ENCODE assay signal across 15 mouse cellular contexts in genomic region chr1:183149571-183150105, GRCm38 (mm10).
A peak's percentile ranks its signal among the peaks of the same experiment; 100 is the strongest.
DNase-seq lines count a peak whose midpoint lies in the region; ATAC-seq lines count a peak whose summit lies in the region.
"Had no signal": no experiment of that assay in that cellular context is flagged by ENCODE, and none has a peak within 500 bp of the region (broad histone marks: within the 10 kb centered on the region; RNA-seq: fewer than 3 reads in every experiment).

No protein-coding gene starts in this region.

- no peaks in the 10 kb centered on the region for H3K36me3 ChIP-seq in neural tube, embryonic 11.5 days (ENCODE audit: control insufficient read depth, insufficient read depth, low read length)
- H3K36me3 ChIP-seq in hindbrain, embryonic 11.5 days (ENCODE audit: control insufficient read depth, insufficient read depth, low read length) = no peaks in the 10 kb centered on the region
- no peaks in the 10 kb centered on the region for H3K36me3 ChIP-seq in midbrain, embryonic 12.5 days
- H3K36me3 ChIP-seq: liver, embryonic 15.5 days; neural tube, embryonic 12.5 days had no signal

- H3K9me3 ChIP-seq in neural tube, embryonic 11.5 days (ENCODE audit: control insufficient read depth, low read length) = no peaks in the 10 kb centered on the region
- H3K9me3 ChIP-seq in hindbrain, embryonic 11.5 days (ENCODE audit: control insufficient read depth, low read length) = no peaks in the 10 kb centered on the region
- H3K9me3 ChIP-seq in midbrain, embryonic 12.5 days = no peaks in the 10 kb centered on the region
- H3K9me3 ChIP-seq: liver, embryonic 15.5 days; neural tube, embryonic 12.5 days had no signal

- peaks cover 19% of the 10 kb centered on the region for H3K4me1 ChIP-seq in neural tube, embryonic 11.5 days (ENCODE audit: control insufficient read depth, insufficient read depth, low read length)
- H3K4me1 ChIP-seq in hindbrain, embryonic 11.5 days (replicated peaks; ENCODE audit: control insufficient read depth, insufficient read depth, low read length) = peaks cover 11% of the 10 kb centered on the region
- peaks cover 44% of the 10 kb centered on the region for H3K4me1 ChIP-seq in midbrain, embryonic 12.5 days

- peak overlapping the region; percentile 49; the same call in 1 of the 2 replicates for H3K27ac ChIP-seq in neural tube, embryonic 11.5 days (ENCODE audit: low read depth, low read length)
- H3K27ac ChIP-seq in hindbrain, embryonic 11.5 days (ENCODE audit: low read depth, low read length) = peak overlapping the region; percentile 61
- H3K27ac ChIP-seq in midbrain, embryonic 12.5 days (replicated peaks) = peak overlapping the region; percentile 60
- H3K27ac ChIP-seq: layer of hippocampus, adult 2 months; liver, embryonic 15.5 days; neural tube, embryonic 12.5 days had no signal

- no peaks in the 10 kb centered on the region for H3K27me3 ChIP-seq in neural tube, embryonic 11.5 days (ENCODE audit: control insufficient read depth, insufficient read depth, low read length)
- no peaks in the 10 kb centered on the region for H3K27me3 ChIP-seq in hindbrain, embryonic 11.5 days (ENCODE audit: control insufficient read depth, insufficient read depth, low read length)
- H3K27me3 ChIP-seq in midbrain, embryonic 12.5 days = no peaks in the 10 kb centered on the region
- H3K27me3 ChIP-seq: liver, embryonic 15.5 days; neural tube, embryonic 12.5 days had no signal

- H3K4me3 ChIP-seq in neural tube, embryonic 11.5 days (ENCODE audit: low read depth, low read length) = no peak overlapping the region
- no peak overlapping the region for H3K4me3 ChIP-seq in hindbrain, embryonic 11.5 days (ENCODE audit: low read depth, low read length)
- no peak overlapping the region for H3K4me3 ChIP-seq in midbrain, embryonic 12.5 days
- H3K4me3 ChIP-seq: layer of hippocampus, adult 2 months; liver, embryonic 15.5 days; neural tube, embryonic 12.5 days had no signal

- no peak for ATAC-seq in neural tube, embryonic 11.5 days (ENCODE audit: insufficient read depth, low FRiP score, low TSS enrichment)
- peak; percentile 48 for ATAC-seq in hindbrain, embryonic 11.5 days (ENCODE audit: low FRiP score)
- ATAC-seq in midbrain, embryonic 12.5 days (ENCODE audit: low FRiP score, low read depth) = no peak

- peak; percentile 35 for DNase-seq in neural tube, embryonic 11.5 days (ENCODE audit: low spot score)
- DNase-seq in neural tube, embryonic 10.5 days (ENCODE audit: extremely low spot score, low spot score) = no peak
- no peak for DNase-seq in hindbrain, embryonic 11.5 days (ENCODE audit: low spot score)
- DNase-seq in retina, postnatal 7 days (ENCODE audit: low read depth, low spot score) = peak; percentile 60
- no peak for DNase-seq in adrenal gland, postnatal 4 days (ENCODE audit: low spot score in 2 of 2)
- no peak for DNase-seq in kidney, postnatal 14 days
- DNase-seq: adrenal gland, adult 2 months; cerebellum, postnatal 14 days; kidney, adult 11 months; right cerebral cortex, postnatal 14 days; thymus, postnatal 14 days had no signal

- H3K4me2 ChIP-seq in neural tube, embryonic 11.5 days (ENCODE audit: low read depth) = no peak overlapping the region
- H3K4me2 ChIP-seq in hindbrain, embryonic 11.5 days (replicated peaks; ENCODE audit: low read depth, low read length) = no peak overlapping the region
- peak overlapping the region; percentile 5; the same call in 1 of the 2 replicates for H3K4me2 ChIP-seq in midbrain, embryonic 12.5 days (replicated peaks)
- H3K4me2 ChIP-seq: liver, embryonic 15.5 days; neural tube, embryonic 12.5 days had no signal

- WGBS in neural tube, embryonic 11.5 days = 41% methylated on average over 5 of the region's 5 CpGs
- WGBS in hindbrain, embryonic 11.5 days = 30% methylated on average over 5 of the region's 5 CpGs
- 29% methylated on average over 5 of the region's 5 CpGs for WGBS in midbrain, embryonic 12.5 days

- H3K9ac ChIP-seq in neural tube, embryonic 11.5 days (ENCODE audit: low read length) = no peak overlapping the region; the same call in 1 of the 2 replicates
- no peak overlapping the region for H3K9ac ChIP-seq in hindbrain, embryonic 11.5 days (ENCODE audit: low read depth, low read length)
- H3K9ac ChIP-seq in midbrain, embryonic 12.5 days (replicated peaks) = peak overlapping the region; percentile 15; the same call in 1 of the 2 replicates
- H3K9ac ChIP-seq: liver, embryonic 15.5 days; neural tube, embryonic 12.5 days had no signal

Comparison
In these comparisons a context has a peak if more than half of its experiments do, and no peak if none do; other contexts are left out.
1. DNase-seq: peak in neural tube, embryonic 11.5 days (single experiment) and retina, postnatal 7 days (single experiment); none in neural tube, embryonic 10.5 days (single experiment), hindbrain, embryonic 11.5 days (single experiment), adrenal gland, postnatal 4 days (0 of 2) and kidney, postnatal 14 days (single experiment).
2. Peak in every context shown above with its lines, with median percentiles within 50 percentile points of each other: H3K27ac ChIP-seq.